Mouse (Mus musculus) forebrain, embryonic 12.5 days (tissue): ENCODE measurements at regions not wholly inside any gene's neighbourhood (a gene's known extent, or its start where the extent isn't known, plus 50 kb on each side); places are given as distances from the start of the nearest gene placed in this dataset.

Source experiments
- ATAC-seq: fragments of 200-750 bp; cut with Nextera tagmentation; 2 replicates; pipeline ENCODE4 v1.8.0; 2017; ENCODE audit warnings: moderate TSS enrichment; ENCODE audit not compliant: low FRiP score
- H3K27ac ChIP-seq: fragments of 300-500 bp; sonication (generic); 2 replicates; pipeline ENCODE4 v1.5.1; 2016; ENCODE audit warnings: mild to moderate bottlenecking
- H3K27me3 ChIP-seq: fragments of 300-500 bp; sonication (generic); 2 replicates; pipeline ENCODE4 v1.6.1; 2016; ENCODE audit warnings: mild to moderate bottlenecking
- H3K36me3 ChIP-seq: fragments of 300-500 bp; sonication (generic); replicated peaks from 2 replicates; pipeline ENCODE4 v1.6.1; 2016; ENCODE audit warnings: mild to moderate bottlenecking
- H3K4me1 ChIP-seq: fragments of 300-500 bp; sonication (generic); 2 replicates; pipeline ENCODE4 v1.6.1; 2016
- H3K4me2 ChIP-seq: fragments of 300-500 bp; sonication (generic); 2 replicates; pipeline ENCODE4 v1.6.1; 2016; ENCODE audit warnings: mild to moderate bottlenecking, moderate library complexity
- H3K4me3 ChIP-seq: fragments of 300-500 bp; sonication (generic); replicated peaks from 2 replicates; pipeline ENCODE4 v1.5.1; 2016; ENCODE audit warnings: mild to moderate bottlenecking
- H3K9ac ChIP-seq: fragments of 300-500 bp; sonication (generic); 2 replicates; pipeline ENCODE4 v1.6.1; 2016; ENCODE audit warnings: mild to moderate bottlenecking
- H3K9me3 ChIP-seq: fragments of 300-500 bp; sonication (generic); 2 replicates; pipeline ENCODE4 v1.6.1; 2016
- WGBS: fragments of 180-500 bp; shearing (Covaris S2); methylation state at CpG from one replicate; pipeline ENCODE4 v1.1.7; 2016; 5-methylcytosine and 5-hydroxymethylcytosine counted together

DNA sequence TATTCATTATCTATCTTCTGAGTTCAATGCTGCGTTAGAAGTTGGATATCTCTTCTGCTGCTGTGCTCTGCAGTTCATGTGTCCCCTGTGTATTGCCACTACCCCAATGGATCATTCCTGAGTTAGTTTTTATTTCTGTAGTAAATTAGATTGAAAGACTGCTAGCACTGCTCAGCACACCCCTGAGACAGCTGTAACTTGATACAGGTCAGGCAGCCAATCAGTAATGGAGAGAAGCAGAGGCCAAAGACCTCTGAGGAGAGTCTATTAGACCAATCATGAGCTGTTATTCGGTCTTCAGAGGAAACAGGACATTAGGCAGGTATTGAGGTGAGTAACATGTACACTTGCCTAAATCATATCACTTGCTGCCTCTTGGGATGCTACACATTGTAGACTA is 837.5 kb upstream of the Chordc1 start:
- Histone ChIP-seq H3K36me3 (no peaks in the 10 kb centered on the region), H3K27ac (no peak overlapping the region), H3K4me1 (no peaks in the 10 kb centered on the region), H3K9ac (no peak overlapping the region), H3K27me3 (no peaks in the 10 kb centered on the region), H3K9me3 (no peaks in the 10 kb centered on the region), H3K4me3 (no peak overlapping the region), H3K4me2 (no peak overlapping the region)
- no peak for ATAC-seq
- WGBS = 81% methylated on average over 2 of the region's 2 CpGs

DNA sequence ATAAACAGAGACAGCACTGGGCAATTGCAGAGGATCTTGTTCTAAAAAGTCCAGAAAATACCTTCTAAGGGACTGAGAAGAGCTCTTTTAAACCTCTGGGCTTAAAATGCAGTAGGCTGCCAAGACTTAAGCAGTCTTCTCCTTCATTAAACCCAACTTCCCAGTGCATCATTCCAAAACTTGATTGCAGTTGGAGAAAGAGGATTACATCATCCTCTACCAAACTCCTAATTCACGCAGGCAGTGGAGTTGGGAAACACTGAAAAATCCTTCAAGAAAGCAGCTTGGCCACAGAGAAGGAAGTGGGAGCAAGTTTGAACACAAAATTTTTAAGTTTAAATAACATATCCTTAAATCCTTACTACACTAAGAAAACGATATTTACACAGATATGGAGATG is 825.5 kb upstream of the Chordc1 start:
- 78% methylated on average over 2 of the region's 2 CpGs for WGBS
- Histone ChIP-seq H3K4me3 (no peak overlapping the region), H3K27ac (no peak overlapping the region), H3K4me1 (no peaks in the 10 kb centered on the region), H3K4me2 (no peak overlapping the region), H3K9ac (no peak overlapping the region), H3K36me3 (no peaks in the 10 kb centered on the region), H3K27me3 (no peaks in the 10 kb centered on the region), H3K9me3 (no peaks in the 10 kb centered on the region)
- ATAC-seq = no peak

DNA sequence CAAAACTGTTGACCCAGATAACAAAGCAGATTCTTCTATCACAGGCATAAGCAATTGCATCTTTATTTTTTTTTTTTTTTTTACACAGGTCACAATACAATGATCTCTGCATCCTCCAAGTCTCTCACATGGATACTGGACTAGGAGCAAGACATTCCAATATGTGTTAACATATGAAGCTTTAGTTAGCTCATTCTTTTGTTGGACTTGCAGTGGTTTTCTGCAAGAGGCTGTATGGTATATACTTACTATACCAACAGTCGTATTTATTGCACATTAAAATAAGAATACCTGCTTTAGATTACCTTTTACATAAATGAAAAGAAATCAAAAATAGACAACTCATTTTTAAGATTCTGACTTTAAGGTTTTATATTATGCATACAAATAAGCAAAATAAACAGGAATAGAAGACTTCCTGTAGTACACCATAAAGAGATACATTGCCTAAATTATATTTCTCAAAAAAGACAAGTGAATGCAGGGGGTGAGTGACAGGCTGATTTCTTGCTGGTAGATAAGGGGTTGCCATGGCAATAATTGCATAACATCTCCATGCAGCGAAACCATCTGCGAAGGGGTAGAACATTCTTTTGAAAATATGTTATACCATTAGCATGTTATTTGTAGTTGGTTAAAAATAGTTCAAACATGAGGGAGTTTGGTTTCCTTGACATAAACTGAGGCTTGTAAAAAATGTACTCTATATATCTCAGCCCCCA is 807.1 kb upstream of the Chordc1 start:
- Histone ChIP-seq H3K4me1 (no peaks in the 10 kb centered on the region), H3K27ac (no peak overlapping the region), H3K4me3 (no peak overlapping the region), H3K36me3 (no peaks in the 10 kb centered on the region), H3K9ac (no peak overlapping the region), H3K9me3 (no peaks in the 10 kb centered on the region), H3K27me3 (no peaks in the 10 kb centered on the region), H3K4me2 (no peak overlapping the region)
- WGBS = 79% methylated on average over 3 of the region's 3 CpGs
- peak; percentile 39; the same call in 1 of the 2 replicates for ATAC-seq

DNA sequence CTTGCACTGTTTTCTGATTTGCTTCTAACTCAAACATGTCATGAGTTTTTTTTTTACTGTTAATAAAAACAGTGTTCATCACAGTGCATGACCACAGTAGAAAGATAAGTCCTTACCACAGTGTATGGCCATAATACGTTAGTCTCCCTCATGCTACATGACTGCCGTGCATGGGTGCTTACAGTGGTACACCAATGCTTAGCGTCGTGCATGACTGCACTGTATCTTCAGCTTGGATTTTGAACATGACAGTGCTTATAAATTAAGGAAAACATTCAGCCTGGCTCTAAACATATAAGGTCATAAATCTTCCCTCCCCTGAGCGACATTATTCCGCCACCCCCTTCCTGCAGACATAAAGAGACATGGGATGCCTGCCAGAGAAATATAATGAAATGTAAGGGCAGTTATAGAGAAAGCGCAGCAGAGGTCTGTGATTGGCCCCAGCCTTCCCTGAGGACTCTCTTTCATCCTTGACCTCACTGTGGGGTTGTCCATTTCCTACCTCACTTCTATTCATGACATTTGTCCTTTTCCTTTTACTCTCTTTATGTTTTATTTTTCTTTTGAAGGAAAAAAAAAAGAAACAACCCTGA is 791.7 kb upstream of the Chordc1 start:
- Histone ChIP-seq H3K4me1 (no peaks in the 10 kb centered on the region), H3K27me3 (no peaks in the 10 kb centered on the region), H3K4me2 (no peak overlapping the region), H3K27ac (no peak overlapping the region), H3K36me3 (no peaks in the 10 kb centered on the region), H3K9ac (no peak overlapping the region), H3K4me3 (no peak overlapping the region), H3K9me3 (no peaks in the 10 kb centered on the region)
- ATAC-seq = no peak
- 84% methylated on average over 7 of the region's 7 CpGs for WGBS

DNA sequence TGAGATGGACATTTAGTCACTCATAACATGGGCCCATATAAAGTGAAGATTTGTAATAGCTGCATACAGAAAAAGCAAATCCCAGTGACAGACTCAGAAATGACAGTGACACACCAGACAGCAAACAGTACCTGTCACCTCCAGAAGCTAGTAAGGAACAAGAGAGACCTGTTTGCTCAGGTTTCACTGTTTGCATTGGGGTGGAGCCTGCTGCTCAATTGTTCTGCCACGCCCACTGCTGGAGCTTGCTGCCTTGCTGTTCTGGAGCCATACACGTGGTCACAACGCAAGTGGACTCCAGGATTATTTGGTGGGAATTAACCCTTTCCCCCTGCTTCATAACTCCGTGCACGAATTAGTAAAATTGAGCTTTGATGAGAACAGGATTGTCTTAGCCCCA is 783.2 kb upstream of the Chordc1 start:
- ATAC-seq = no peak
- Histone ChIP-seq H3K9me3 (no peaks in the 10 kb centered on the region), H3K9ac (no peak overlapping the region), H3K27ac (no peak overlapping the region), H3K36me3 (no peaks in the 10 kb centered on the region), H3K4me1 (no peaks in the 10 kb centered on the region), H3K4me2 (no peak overlapping the region), H3K27me3 (no peaks in the 10 kb centered on the region), H3K4me3 (no peak overlapping the region)
- 74% methylated on average over 5 of the region's 5 CpGs for WGBS

DNA sequence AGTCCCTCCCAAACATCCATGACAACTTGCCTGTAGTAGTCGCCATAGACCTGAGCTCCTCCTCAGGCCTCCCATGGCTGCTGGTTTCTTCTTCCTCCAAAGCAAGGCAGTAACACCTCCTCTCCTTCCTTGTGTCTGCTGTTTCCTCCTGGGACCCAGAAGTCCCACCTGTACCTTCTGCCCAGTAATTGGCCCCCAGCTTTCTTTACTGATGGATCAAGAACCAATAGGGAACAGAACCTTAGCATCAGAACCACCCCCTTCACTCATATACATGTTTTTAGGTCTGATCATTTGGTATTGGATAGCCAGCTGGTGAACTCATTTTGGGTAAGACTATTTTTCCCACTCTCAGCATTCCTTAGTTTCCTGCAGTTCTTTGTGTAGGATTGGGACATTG is 735.7 kb upstream of the Chordc1 start:
- Histone ChIP-seq H3K36me3 (no peaks in the 10 kb centered on the region), H3K9ac (no peak overlapping the region)
- WGBS = 72% methylated on average over 1 of the region's 1 CpGs

DNA sequence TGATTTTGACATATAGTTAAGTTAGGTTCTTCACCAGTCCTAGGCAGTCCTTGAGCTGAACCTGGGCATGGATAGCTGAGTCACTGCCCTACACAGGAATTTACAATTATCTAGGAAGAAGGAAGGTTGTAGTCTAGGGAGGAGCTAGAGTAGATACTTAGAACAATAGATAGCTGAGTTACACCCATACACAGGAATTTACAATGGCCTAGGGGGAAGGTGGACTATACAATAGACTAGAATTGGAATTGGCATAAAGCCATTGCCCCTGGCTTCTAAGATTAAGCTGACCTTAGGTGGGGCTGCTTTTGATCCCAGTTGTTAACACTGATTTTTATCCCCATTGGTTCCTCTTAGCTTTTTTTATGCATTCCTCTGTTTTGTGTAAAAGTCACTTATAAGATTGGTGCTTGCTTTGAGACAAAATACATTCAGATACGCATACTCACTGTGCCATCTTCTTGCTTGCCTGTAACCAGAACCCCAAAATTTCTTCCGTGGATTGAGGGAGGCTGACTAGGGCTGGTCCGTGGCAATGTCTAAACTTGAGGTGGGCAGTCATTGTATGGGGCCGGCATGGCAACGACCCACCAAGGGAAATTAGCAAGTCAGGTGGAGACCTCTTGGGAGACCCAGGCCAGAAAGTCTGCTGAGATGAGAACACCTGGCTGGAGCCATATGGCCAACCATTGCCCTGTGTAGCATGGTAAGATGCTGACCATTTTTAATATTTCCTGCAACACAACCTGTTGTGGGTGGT is 734.1 kb upstream of the Chordc1 start:
- Histone ChIP-seq H3K27ac (no peak overlapping the region), H3K9me3 (no peaks in the 10 kb centered on the region), H3K27me3 (no peaks in the 10 kb centered on the region), H3K4me3 (no peak overlapping the region), H3K4me2 (no peak overlapping the region), H3K4me1 (no peaks in the 10 kb centered on the region), H3K36me3 (no peaks in the 10 kb centered on the region), H3K9ac (no peak overlapping the region)
- 90% methylated on average over 5 of the region's 5 CpGs for WGBS
- no peak for ATAC-seq

More for the DNA sequence above, 735.7 kb upstream of the Chordc1 start:
- no peaks in the 10 kb centered on the region for H3K4me1 ChIP-seq
- no peak overlapping the region for H3K27ac ChIP-seq
- no peak overlapping the region for H3K4me2 ChIP-seq
- H3K9me3 ChIP-seq = no peaks in the 10 kb centered on the region
- no peak overlapping the region for H3K4me3 ChIP-seq
- H3K27me3 ChIP-seq = no peaks in the 10 kb centered on the region
- no peak for ATAC-seq

DNA sequence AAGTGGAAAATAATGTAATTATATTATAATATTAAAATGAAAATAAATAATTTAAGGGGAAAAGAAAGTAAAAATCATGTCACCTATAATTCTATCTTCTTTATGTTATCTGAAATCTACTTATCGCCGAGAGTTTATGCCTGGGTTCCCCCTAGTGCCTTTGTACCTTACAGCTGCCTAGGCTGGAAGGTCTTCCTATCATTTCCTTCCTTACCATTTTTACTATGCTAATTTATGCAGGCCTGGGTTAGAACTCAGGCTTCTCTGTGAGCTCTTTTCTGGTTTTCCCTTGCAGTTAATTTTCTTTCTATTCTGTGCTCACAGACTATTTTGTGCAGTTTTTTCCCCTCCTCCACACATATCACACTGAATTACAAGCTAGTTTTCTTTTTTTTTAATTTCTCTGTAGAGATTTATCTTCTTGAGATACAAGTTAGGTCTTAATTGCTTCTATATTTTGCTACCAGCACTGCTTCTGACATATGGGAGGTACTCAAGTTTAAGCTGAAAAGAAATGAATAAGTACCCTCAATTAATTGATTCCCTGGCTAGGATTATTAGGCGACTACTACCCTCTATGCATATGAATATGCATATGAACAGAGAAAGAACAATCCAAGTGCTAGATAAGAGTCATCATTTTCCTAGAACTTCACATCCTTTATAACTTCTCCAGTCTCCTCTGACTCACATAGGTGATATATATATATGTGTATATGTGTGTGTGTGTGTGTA is 724.0 kb upstream of the Chordc1 start:
- H3K36me3 ChIP-seq = no peaks in the 10 kb centered on the region
- no peak overlapping the region for H3K4me2 ChIP-seq
- H3K9me3 ChIP-seq = no peaks in the 10 kb centered on the region
- no peak overlapping the region for H3K9ac ChIP-seq
- no peak overlapping the region for H3K27ac ChIP-seq
- H3K27me3 ChIP-seq = no peaks in the 10 kb centered on the region
- ATAC-seq = no peak
- WGBS = 63% methylated on average over 3 of the region's 3 CpGs
- H3K4me3 ChIP-seq = no peak overlapping the region
- H3K4me1 ChIP-seq = no peaks in the 10 kb centered on the region

DNA sequence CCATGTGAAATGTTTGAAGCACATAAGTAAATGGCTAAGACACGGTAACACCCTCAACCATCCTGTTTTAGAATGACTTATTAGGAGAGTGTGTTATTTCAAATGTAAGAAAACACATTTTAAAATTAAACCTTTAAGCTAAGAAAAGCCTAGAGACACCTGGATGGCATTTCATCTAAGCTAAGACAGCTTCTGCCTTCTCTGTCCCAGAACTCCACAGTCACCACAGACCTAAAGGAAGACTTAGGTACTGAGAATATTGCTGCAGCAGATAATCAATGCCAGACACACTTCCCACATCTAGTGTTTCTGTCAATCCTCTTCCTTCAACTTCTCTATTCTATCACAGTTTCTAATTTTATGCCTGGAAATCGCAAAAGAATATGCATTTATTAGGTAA is 704.4 kb upstream of the Chordc1 start:
- H3K4me2 ChIP-seq = no peak overlapping the region
- WGBS = 90% methylated on average over 2 of the region's 2 CpGs
- H3K27ac ChIP-seq = no peak overlapping the region
- no peaks in the 10 kb centered on the region for H3K27me3 ChIP-seq
- H3K9me3 ChIP-seq = no peaks in the 10 kb centered on the region
- H3K9ac ChIP-seq = no peak overlapping the region
- no peak for ATAC-seq
- no peaks in the 10 kb centered on the region for H3K36me3 ChIP-seq
- no peaks in the 10 kb centered on the region for H3K4me1 ChIP-seq
- H3K4me3 ChIP-seq = no peak overlapping the region

DNA sequence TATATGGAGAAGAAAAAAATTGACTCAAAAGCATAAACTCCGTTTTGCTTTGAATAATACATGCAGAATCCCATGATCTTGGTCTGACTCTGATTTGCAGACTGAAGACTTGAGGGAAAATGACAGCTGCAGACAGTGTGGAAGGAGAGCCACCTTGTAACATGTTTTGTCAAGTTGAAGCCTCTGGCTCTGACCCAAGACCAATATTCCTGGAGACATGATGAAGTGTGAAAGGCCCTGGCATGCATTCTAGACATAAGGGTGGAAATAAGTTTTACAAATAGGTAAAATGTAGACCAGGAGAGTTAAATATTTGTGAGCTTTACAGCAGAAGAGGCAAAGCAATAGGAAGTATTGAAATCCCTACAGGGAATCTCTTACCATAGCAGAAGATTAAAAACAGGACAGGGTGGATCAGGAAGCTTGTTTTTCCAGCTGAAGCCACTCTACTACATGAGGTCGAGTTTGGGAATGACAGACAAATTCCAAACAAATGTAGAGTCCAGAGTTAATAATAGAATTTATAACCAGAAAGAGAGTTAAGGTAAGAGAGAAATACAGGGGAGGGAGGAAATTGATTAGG is 703.9 kb upstream of the Chordc1 start:
- H3K27me3 ChIP-seq = no peaks in the 10 kb centered on the region
- 62% methylated on average over 2 of the region's 2 CpGs for WGBS
- no peak overlapping the region for H3K27ac ChIP-seq
- no peak overlapping the region for H3K9ac ChIP-seq
- no peaks in the 10 kb centered on the region for H3K4me1 ChIP-seq
- no peak overlapping the region for H3K4me2 ChIP-seq
- H3K36me3 ChIP-seq = no peaks in the 10 kb centered on the region
- H3K4me3 ChIP-seq = no peak overlapping the region
- H3K9me3 ChIP-seq = no peaks in the 10 kb centered on the region
- no peak for ATAC-seq

DNA sequence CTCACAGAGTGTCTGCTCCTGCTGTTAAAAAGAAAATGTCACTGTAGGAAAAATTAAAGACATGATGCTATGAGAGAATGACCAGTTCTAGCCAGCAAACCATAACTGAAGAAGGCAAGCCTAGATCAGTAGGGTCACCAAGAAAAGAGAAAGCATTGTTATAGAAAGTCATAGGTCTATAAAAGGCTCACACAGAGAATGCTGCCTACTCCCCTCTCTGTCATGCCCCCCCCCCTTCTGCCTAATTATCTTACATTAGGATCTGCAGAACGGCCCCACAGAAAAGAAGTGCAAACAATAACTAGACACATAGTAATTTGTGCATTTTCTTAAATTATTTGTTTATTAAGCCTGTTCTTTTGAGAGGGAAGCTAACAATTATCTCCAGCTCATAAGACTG is 680.8 kb upstream of the Chordc1 start:
- no peaks in the 10 kb centered on the region for H3K9me3 ChIP-seq
- no peaks in the 10 kb centered on the region for H3K36me3 ChIP-seq
- no peak overlapping the region for H3K27ac ChIP-seq
- H3K4me1 ChIP-seq = no peaks in the 10 kb centered on the region
- WGBS = 45% methylated on average over 1 of the region's 1 CpGs
- no peak overlapping the region for H3K9ac ChIP-seq
- no peak overlapping the region for H3K4me2 ChIP-seq
- H3K27me3 ChIP-seq = no peaks in the 10 kb centered on the region
- no peak for ATAC-seq
- H3K4me3 ChIP-seq = no peak overlapping the region

DNA sequence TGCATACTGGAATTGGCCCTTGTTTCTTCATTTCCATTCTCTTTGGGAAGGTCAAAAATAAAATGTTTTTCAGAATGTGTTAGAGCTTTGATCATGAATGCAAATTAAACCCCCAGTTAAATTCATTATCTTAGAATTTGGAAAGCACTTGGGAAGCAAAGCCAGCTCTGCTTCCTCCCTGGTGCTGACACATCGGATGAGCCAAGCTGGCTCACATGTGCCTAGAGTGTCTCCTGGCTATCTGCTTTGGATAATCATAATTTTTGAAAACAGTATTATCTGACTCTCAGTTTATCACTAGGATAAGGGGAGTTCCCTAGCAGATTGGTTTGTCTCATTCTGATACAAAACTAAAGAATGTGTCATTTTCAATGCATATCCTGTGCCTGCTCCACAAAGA is 649.4 kb upstream of the Chordc1 start:
- ATAC-seq = no peak
- H3K9me3 ChIP-seq = no peaks in the 10 kb centered on the region

More for the DNA sequence above, 649.4 kb upstream of the Chordc1 start:
- WGBS = 100% methylated on average over 1 of the region's 1 CpGs
- Histone ChIP-seq H3K36me3 (no peaks in the 10 kb centered on the region), H3K4me3 (no peak overlapping the region), H3K27ac (no peak overlapping the region), H3K4me2 (no peak overlapping the region), H3K4me1 (no peaks in the 10 kb centered on the region), H3K9ac (no peak overlapping the region), H3K27me3 (no peaks in the 10 kb centered on the region)
